Mouse (Mus musculus): ENCODE results near the gene Cited2.

The Cited2 gene

DNA sequence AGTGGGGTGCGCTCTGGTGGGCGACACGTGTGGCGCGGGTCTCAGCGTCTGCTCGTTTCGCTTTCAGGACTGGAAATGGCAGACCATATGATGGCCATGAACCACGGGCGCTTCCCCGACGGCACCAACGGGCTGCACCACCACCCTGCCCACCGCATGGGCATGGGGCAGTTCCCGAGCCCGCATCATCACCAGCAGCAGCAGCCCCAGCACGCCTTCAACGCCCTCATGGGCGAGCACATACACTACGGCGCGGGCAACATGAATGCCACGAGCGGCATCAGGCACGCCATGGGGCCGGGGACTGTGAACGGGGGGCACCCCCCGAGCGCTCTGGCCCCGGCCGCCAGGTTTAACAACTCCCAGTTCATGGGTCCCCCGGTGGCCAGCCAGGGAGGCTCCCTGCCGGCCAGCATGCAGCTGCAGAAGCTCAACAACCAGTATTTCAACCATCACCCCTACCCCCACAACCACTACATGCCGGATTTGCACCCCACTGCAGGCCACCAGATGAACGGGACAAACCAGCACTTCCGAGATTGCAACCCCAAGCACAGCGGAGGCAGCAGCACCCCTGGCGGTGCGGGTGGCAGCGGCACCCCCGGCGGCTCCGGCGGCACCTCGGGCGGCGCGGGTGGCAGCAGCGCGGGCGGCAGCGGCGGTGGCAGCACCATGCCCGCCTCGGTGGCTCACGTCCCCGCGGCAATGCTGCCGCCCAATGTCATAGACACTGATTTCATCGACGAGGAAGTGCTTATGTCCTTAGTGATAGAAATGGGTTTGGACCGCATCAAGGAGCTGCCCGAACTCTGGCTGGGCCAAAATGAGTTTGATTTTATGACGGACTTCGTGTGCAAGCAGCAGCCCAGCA, 1.1 kb downstream of the Cited2 start:
- peak; percentile 90 for DNase-seq

DNA sequence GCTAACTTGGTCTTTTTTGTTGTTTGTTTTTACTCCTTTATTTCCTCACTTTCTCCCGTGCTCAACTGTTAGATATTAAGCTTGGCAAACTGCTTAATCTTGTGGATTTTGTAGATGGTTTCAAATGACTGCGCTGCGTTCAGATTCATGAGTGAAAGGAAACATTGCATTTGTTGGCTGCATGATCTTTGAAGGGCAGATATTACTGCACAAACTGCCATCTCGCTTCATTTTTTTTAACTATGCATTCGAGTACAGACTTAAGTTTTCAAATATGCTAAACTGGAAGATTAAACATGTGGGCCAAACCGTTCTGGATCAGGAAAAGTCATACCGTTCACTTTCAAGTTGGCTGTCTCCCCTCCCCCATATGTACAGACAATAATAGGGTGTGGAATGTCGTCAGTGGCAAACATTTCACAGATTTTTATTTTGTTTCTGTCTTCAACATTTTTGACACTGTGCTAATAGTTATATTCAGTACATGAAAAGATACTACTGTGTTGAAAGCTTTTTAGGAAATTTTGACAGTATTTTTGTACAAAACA, 2.1 kb downstream of the Cited2 start:
- DNase-seq: no peak

DNA sequence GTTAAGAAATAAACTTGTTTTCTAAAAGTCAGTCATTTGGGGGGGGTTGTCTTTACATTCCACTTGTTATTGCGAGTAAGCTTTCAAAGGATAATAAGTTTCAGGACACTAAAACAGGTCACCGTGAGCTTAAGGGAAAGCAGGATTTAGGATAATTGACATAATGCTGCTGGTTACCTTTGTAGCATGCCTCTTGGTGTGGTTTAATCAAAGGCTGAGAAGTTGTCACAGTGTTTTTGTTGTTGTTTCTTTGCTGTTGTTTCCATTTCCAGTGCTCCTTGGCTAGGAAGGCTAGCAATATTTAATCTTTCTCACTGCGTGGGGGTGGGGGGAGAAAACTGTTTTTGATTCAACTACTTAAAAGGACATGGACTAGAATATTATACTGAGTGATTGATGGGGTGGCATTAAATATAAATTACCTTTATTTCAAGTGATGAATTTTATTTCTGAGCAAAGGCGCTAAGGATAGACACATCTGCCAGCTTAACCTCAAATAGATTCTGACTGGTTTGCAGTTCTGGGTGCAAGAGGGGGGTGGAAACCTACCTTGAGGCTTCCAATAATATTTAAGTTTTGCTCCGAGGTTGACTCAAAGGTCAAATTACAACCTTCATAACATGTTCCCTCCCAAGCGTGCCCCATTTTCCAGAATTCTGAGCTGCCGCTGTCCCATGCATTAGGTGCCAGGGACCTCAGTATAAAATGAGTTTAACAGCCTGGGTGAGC, 2.8 kb downstream of the Cited2 start:
- no peak for DNase-seq

DNA sequence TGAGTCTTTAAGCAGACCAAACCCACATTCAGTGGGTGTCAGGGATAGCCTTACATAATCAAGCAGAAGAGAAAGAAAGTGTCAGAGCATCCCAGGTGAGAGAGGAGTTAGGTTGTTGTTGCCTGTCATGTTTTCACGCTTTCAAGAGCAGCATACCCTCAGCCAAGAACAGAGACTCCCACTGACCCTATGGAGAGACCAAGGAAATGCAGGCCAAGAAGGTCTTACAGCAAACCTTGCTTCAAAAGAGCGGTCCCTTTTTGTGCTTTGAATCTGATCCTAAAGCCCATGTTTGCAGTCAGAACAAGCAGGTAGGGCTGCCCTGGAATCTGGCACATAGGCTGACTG, 3.3 kb downstream of the Cited2 start:
- DNase-seq: no peak

DNA sequence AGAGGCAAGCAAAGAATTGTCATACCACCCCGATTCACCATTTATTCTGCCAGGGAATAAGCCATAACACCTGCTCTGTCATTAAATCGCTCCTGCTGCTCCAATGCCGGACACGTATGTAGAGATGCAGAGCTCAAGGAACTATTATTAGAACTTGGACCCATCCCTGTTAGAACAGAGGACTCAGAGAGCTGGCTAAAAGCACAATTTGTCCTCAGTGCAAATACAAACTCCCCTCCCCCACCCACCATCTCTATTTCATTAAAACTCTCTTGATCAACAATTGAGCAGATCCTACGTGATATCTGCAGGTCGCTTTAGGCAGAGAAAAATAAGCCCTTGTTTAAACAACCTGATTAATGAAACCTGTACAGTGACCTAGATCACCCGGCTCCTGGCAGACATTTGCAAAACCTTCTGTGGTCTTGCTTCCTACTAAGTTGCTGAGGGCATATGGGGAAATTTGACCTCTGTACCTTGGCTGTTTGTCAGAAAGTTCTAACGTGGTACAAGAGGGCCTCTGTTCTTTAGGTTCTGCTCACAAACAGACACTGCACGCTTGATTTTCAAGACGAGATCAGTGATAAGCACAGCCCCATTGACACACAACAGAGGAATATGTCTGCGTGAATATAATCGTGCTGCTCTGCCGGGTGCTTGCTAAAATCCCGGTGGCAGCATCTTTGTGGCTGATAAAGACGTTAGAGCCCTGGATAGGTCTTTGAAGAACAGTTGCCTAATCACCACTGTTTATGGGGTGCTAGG, 4.3 kb downstream of the Cited2 start:
- DNase-seq: no peak

DNA sequence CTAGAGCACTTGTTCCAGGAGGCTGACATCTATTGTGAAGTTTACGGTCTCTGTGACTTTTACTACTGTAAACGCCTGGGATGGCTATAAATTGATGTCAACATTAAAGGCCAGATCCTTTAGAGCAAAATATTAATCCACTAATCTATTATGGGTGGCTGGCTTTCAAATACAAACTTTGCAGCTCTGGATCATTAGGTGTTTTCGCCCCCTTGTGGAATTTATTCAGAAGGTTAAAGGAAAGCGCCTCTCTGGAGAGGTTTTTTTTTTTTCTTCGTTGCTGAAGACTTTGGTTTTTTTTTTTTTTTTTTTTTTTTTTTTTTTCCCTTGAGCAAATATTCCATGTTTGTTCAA, 4.9 kb downstream of the Cited2 start:
- no peak for DNase-seq

DNA sequence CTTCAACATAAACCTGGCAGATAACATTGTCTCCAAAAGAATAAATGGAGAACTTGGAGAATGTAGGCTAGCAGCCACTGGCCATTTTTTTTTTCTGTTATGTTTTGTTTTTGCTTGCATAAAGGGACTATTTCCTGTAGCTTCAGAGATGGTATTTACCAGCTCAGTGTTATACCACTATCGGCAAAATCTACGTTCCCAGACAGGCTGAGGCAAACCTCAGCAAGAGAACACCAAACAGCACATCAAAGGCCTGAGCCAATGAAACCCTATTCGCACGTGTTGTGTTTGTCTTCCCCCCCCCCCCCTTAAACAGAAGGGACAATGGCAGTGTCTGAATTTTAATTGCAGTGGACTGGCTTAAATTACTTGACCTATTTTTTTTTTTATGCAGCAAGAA, 5.7 kb downstream of the Cited2 start:
- no peak for DNase-seq

DNA sequence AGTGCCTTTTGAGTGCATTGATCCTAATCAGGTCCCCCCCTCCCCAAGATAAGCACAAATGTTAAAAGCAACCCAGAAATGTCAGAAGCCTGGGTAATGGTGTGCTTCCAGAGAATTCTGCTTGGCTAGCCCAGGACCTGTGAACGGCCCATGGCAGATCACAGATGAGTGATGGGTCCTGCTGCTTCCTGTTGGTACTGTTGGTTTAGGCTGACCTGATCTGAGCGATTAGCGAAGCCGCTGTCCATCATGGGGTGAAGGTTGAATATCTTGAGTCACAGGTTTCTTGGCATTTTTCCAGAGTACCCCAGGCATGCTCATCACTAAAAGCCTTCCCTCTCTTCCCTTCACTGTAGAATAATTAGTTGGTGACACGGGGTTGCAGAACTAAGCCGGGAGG, 6.5 kb downstream of the Cited2 start:
- DNase-seq: no peak

DNA sequence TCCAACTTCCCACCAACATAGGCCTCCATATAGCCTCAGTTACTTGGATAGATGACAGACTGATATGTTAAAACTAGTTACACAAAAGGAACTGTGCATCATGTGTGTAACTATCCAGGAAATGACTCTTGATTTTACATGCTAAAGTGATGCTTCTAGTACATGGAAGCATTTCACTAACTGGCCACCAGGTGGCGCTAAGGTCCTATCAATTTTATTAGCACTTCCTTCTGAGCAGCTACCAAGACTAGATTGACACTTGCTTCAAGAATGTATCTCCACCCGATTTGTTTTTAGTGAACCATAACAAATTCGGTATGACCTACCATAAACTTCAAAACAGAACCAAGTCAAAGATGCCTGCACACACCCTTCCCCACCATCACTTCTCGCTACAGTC, 10.0 kb downstream of the Cited2 start:
- peak; percentile 83 for DNase-seq

DNA sequence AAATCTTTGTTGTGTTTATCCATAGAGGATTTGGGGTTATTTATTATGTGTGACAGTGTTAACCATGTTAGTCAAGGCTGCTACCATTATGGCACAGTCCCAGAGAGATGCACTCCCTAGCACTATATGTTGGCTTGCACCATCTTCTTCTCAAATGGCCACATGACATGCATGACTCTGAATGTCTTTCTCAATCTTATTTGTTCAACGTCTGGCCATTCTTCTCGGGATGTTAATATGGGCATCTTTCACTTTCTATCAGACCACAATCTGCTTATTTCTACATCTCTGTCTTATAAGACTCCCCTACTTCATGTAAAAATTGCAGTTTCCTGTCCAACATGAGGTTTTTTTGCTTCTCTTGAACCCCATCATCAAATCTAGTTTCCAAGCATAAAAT, 19.6 kb downstream of the Cited2 start:
- no peak for DNase-seq

DNA sequence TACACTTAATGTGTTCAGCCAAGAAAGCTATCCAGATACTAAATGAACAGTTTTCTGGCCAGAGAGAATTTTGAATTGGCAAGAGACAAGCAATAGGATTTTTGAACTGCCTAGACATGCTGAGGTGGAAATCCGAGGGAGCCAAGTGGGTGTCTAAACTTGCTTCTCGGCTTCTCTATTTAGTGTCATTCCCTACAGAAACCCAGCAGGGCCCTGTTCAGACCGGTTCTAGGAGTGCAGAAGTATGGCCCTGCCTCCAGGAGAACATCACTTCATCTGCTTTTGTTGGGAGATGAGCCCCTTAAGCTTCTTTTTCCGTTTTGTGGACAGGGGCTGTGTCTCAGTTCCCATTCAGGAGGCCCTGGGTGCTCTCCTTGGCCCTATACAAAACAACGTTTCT, 29.5 kb downstream of the Cited2 start:
- no peak for DNase-seq

DNA sequence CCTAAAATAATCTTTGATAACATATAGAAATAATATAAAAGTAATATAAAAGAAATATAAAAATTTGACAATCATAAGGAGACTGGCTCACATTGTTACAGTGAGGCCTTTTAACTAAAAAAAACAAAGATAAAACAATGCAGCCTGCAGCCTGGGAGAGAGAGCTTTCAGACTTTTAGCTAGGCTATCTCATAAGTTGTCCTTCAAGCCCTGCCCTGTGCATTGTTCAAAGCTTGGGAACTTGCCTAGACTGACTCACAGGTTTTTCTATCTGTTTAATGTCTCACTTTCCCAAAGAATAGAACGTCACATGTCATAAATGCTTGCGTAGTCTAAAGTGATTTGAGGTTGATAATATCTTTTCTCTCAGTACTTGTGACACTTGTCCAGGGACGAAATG, 36.8 kb downstream of the Cited2 start:
- DNase-seq: no peak

DNA sequence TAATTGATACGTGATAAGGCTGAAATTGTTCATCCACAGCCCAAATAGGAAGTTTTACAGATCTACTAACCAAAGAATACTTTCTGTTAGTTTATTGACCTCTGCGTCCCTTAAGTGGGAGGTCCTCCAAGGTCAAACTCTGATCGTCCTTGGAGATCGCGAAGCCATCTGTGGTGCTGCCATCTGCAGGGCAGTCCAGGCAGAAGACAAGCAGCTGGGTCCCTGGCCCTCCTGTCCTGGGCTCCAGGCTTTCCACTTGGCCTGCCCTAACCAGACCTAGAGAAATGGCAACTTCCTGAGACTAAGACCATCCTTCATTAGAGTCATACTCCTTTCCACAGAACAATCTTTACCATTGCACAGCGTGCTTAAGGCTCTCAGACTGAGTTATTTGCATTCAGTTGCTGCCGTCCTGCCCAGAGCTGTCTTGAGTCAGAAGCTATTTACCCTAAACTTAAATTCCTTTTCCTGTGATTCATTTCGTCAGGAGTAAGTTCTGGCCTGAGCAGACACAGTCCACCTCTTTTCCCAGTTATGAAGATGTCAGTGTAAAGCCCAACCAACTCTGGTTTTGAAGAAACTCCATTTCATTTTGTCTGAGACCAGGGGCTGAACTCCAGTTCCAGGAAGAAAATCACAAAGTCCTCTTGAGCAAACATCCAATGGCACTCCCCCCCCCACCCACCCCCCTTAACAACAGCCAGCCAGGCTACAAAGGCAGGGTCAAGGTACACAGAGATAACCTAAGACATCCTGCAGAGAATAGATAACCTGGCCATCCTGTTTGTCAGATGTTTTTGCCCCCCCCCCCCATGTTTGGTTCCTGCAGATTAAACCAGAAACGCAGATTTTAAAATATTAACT, 38.0 kb downstream of the Cited2 start:
- no peak for DNase-seq

DNA sequence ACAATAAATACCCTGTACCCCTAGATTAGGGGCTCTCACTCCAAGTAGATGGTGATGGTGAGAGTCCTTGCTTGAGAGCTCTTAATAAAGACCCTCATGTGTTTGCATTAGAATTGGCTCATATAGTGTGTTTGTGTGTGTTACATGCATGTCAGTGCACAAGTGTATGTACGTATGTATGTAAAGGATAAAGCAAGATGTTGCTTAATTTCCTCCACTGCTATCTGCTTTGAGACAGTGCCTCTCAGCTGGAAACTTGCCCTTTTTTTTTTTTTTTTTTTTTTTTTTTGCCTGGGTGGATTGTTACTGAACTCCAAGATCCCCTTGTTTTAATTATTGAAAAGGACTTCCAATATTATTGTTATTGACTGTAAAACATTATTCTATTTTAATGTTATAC, 38.6 kb downstream of the Cited2 start:
- DNase-seq: no peak

DNA sequence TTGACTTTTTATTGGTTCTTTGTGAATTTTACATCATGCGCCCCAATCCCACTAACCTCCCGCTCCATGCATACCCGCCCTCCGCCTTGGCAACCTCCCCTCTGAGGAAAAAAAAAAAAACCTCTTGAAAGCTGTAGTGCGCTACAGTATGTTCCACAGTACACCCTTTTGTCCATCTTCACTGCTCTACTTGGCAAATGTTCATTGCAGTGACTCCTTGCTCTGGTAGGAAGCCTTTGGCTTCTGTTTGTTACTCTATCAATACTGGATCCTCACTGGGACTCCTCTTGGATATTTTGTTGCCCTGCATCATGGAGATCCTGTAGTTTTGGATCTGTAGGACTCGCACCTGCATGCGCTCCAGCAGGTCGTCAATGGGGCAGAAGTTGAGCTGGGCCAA, 39.9 kb downstream of the Cited2 start:
- DNase-seq: no peak

DNA sequence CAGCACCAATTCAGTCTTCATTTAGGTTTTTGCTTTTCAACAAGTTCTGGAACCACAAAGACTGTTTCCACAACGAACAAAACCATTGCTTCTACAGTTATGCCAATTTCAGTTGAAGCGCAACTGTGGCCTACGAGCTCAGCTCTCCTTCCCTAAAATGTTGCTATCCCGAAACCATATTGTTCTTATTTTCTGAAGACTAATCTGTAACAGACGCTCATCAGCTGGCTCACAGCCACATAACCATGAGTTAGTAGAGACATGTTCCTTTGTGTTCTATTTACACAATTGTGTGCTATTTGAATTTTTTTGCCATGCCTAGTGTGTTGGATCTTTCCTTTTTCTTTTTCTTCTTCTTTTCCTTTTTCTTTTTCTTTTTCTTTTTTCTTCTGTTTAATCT, 46.8 kb downstream of the Cited2 start:
- DNase-seq: no peak

DNA sequence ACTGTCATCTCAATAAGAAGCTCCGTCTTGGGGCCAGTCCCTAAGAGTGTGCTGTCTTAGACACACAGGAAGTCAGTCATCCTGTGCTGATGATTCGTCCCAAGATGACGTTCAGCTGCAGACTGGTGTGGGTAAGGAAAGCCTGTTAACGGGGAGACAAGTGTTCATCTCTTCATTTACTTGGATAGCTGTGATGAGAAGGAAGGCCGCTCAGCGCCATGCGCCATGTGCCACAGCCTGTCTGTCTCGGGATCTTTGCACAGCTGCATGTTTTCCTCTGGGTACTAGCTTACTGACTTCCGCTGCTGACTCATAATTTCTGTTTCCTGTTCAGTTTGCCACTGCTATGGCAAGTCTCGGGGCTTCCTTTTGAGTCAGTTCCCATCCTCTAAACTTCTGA, 49.3 kb downstream of the Cited2 start:
- peak; percentile 75 for DNase-seq

DNA sequence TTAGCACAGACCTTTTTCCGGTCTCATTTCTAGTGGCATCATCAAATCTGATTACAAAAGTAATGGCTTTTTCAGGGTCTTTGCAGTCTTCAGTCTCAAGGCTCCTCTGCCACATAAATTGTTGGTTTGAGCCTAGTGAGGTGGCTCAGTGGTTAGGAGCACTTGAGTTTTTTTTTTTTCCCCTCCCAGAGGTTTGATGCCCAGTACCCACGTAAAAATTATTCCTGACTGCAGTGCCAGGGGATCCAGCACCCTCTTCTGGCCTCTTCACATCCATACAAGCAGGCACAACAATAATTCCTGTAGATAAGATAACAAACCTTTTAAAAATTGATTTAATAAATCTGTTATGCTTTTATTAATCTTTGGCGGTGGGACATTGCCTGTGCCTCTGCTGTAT, 51.3 kb downstream of the Cited2 start:
- no peak for DNase-seq

DNA sequence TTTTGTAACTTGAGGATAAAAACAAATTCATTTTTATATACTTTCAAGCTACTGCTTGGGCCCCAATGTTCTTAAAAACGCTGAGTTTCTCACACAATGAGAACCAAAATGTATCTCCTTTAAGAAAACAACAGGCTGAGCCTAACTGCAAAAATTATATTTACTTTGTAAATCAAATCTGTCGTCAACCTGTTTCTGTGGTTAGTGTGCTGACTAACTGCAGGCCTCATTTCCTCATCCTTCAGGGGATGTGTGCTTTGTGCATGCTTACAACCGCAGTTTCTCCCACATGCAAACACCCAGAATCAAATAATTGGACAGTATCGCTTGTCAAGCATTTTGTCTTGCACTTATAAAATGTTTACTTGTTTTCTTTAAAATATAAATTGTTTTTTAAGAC, 52.1 kb downstream of the Cited2 start:
- DNase-seq: no peak
